Mouse (Mus musculus) ES-E14 (cell line): ENCODE measurements at regions not wholly inside any gene's neighbourhood (a gene's known extent, or its start where the extent isn't known, plus 50 kb on each side); places are given as distances from the start of the nearest gene placed in this dataset.
A peak's percentile ranks its signal among the peaks of the same experiment; 100 is the strongest.

Source experiments
- DNase-seq: peaks from one replicate; pipeline ENCODE4 v3.0.0-alpha.2; 2013; ENCODE audit warnings: low read depth, low spot score
- H3K27ac ChIP-seq: 2 replicates; pipeline ENCODE4 v1.5.1; 2012; ENCODE audit warnings: low read depth, mild to moderate bottlenecking, low read length, moderate library complexity, mixed read lengths; ENCODE audit not compliant: poor library complexity, insufficient read depth, severe bottlenecking
- H3K36me3 ChIP-seq: 2 replicates; pipeline ENCODE4 v1.6.1; 2012; ENCODE audit warnings: mild to moderate bottlenecking, low read length, moderate library complexity, mixed read lengths; ENCODE audit not compliant: control insufficient read depth, poor library complexity, insufficient read depth, severe bottlenecking
- H3K4me1 ChIP-seq, 2 experiments: fragments of 150-350 bp in 1 of 2; sonication (generic) in 1 of 2; 2 replicates each; pipeline ENCODE4 v1.6.1; 2012; ENCODE audit warnings: low read length in 2 of 2, mild to moderate bottlenecking in 1 of 2, mixed read lengths in 1 of 2; ENCODE audit not compliant: control insufficient read depth in 2 of 2, insufficient read depth in 2 of 2, poor library complexity in 1 of 2
- H3K4me3 ChIP-seq, 2 experiments: fragments of 150-350 bp in 1 of 2; sonication (generic) in 1 of 2; 2 replicates each; pipeline ENCODE4 v1.5.1; 2012; ENCODE audit warnings: low read length in 2 of 2, low read depth in 1 of 2, mild to moderate bottlenecking in 1 of 2, mixed read lengths in 1 of 2; ENCODE audit not compliant: insufficient read depth in 1 of 2, poor library complexity in 1 of 2, severe bottlenecking in 1 of 2
- H3K9ac ChIP-seq: 2 replicates; pipeline ENCODE4 v1.6.1; 2012; ENCODE audit warnings: low read depth, mild to moderate bottlenecking, low read length, mixed read lengths; ENCODE audit not compliant: poor library complexity, insufficient read depth, severe bottlenecking
- H3K9me3 ChIP-seq: fragments of 150-350 bp; sonication (generic); 2 replicates; pipeline ENCODE4 v1.6.1; 2012; ENCODE audit warnings: low read depth, mild to moderate bottlenecking, low read length; ENCODE audit not compliant: control insufficient read depth, insufficient read depth
- CHD2 ChIP-seq: IDR thresholded peaks from 2 replicates; pipeline ENCODE4 v1.6.1; 2014; ENCODE audit warnings: mild to moderate bottlenecking, low read depth, low read length, inconsistent platforms
- HCFC1 ChIP-seq: IDR thresholded peaks from 2 replicates; pipeline ENCODE4 v1.6.1; 2012; ENCODE audit warnings: low read length, inconsistent platforms, borderline replicate concordance; ENCODE audit not compliant: insufficient read depth
- MAFK ChIP-seq: IDR thresholded peaks from 2 replicates; pipeline ENCODE4 v1.6.1; 2014; ENCODE audit warnings: mild to moderate bottlenecking, low read depth, low read length, inconsistent platforms; ENCODE audit not compliant: insufficient read depth
- ZC3H11A ChIP-seq: IDR thresholded peaks from 2 replicates; pipeline ENCODE4 v1.6.1; 2012; ENCODE audit warnings: low read depth, mild to moderate bottlenecking, inconsistent platforms, low read length, borderline replicate concordance
- ZNF384 ChIP-seq: IDR thresholded peaks from 2 replicates; pipeline ENCODE4 v1.6.1; 2012; ENCODE audit warnings: low read depth, low read length, inconsistent platforms
- in situ Hi-C, 2 experiments: fragments of 600-800 bp; cut with MboI; formaldehyde crosslinking; loops; one replicate each; pipeline ENCODE4 v1.15.1; 2025; ENCODE audit warnings: low sequenced_read_pairs in 2 of 2, inconsistent platforms in 1 of 2; ENCODE audit not compliant: unreplicated experiment in 2 of 2

DNA sequence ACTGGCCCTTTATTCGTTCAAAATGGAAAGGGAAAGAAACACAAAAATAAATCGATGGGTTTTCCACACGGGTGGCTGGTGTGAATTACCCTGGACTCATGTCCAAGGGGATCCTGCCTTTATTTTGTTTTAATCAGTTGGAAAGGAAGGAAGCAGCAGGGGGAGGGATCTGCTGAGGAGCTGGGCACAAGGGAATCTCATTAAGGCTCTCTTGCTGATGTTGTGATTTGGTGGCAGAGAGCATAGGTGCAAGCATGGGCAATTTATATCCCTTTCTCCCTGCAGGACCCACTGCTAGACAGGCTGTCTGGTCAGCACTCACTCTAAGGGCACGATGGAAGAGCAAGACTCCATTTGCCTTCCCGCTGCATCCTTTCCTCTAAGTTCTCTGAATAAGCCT, 469.2 kb downstream of the Epha7 start:
- no peaks in the 10 kb centered on the region for H3K36me3 ChIP-seq
- H3K27ac ChIP-seq = no peak overlapping the region
- H3K4me1 ChIP-seq = no peaks in the 10 kb centered on the region
- H3K9ac ChIP-seq = no peak overlapping the region
- in situ Hi-C loops = no loop called here
- DNase-seq = no peak
- TF ChIP-seq MAFK = no peak
- TF ChIP-seq CHD2 = no peak
- TF ChIP-seq HCFC1 = no peak
- no peak for TF ChIP-seq ZC3H11A
- TF ChIP-seq ZNF384 = no peak
- H3K4me3 ChIP-seq = no peak overlapping the region
- no peaks in the 10 kb centered on the region for H3K9me3 ChIP-seq

DNA sequence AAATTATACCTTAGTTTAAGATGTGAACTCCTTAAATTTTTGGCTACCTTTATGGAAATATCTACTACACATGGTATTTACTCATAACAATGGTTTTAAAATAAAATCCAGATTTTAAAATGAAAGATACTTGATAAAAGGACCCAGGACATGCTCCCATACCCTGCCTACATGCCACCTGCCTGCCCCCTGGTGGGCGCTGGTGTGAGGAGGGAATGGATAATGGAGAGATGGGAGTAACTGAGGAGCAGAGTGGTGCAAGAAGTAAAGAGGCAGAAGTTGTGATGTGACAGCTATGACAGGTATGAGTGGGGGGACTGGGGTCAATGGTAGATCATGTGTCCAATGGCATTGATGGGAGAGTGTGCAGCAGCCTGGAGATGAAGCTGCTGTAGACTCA, 488.4 kb downstream of the Epha7 start:
- DNase-seq = peak; percentile 19
- in situ Hi-C loops = no loop called here
- H3K36me3 ChIP-seq = no peaks in the 10 kb centered on the region
- no peak overlapping the region for H3K4me3 ChIP-seq
- no peaks in the 10 kb centered on the region for H3K9me3 ChIP-seq
- no peak overlapping the region for H3K27ac ChIP-seq
- H3K9ac ChIP-seq = no peak overlapping the region
- H3K4me1 ChIP-seq = no peaks in the 10 kb centered on the region
- TF ChIP-seq ZC3H11A = no peak
- no peak for TF ChIP-seq HCFC1
- no peak for TF ChIP-seq ZNF384
- no peak for TF ChIP-seq MAFK
- no peak for TF ChIP-seq CHD2

DNA sequence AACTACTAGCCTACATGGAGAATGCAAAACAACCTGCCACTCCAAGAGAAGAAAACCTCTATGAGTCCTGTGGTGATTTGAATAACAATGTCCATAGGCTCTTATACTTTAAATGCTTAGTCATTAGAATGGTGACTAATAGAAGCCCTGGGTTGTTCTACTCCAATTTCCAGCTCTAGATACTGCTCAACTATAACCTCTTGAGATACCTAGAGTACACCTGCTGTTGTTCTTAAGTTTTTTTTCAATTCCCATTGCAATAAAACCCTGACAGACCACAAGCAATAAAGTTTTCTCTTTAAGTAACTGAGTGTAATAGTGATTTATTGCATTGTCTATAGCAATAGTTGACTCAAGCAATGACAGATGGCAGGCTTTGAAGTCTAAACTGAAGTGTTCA, 491.0 kb downstream of the Epha7 start:
- no peak for DNase-seq
- Histone ChIP-seq H3K36me3 (no peaks in the 10 kb centered on the region), H3K9me3 (no peaks in the 10 kb centered on the region), H3K4me1 (no peaks in the 10 kb centered on the region), H3K4me3 (no peak overlapping the region), H3K27ac (no peak overlapping the region), H3K9ac (no peak overlapping the region)
- TF ChIP-seq ZC3H11A (no peak), ZNF384 (no peak), CHD2 (no peak), MAFK (peak; percentile 31; the same call in 1 of the 2 replicates)
- in situ Hi-C loops = no loop called here

DNA sequence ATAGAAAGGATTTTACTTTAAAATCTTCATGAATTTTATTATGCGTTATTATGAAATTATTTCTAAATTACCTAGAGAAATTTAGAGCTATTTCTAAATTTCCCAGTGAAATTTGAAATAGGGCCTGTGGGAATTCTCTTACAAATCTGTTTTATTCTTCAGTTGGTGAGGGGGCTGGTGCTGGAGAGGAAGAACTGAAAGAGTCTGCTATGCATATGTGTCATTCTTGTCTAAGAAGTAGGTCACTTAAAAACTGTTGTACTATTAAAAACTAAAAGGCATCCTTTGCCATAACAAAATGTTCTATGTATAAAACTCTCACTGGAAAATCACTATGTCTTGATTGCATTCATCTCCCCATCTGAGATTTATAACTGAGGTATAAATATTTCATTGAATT, 494.3 kb downstream of the Epha7 start:
- Histone ChIP-seq H3K27ac (no peak overlapping the region), H3K36me3 (no peaks in the 10 kb centered on the region), H3K9me3 (no peaks in the 10 kb centered on the region), H3K4me1 (no peaks in the 10 kb centered on the region), H3K9ac (no peak overlapping the region), H3K4me3 (no peak overlapping the region)
- TF ChIP-seq MAFK = no peak
- no peak for TF ChIP-seq CHD2
- TF ChIP-seq ZNF384 = no peak
- TF ChIP-seq HCFC1 = no peak
- TF ChIP-seq ZC3H11A = no peak
- DNase-seq = no peak
- in situ Hi-C loops = no loop called here

DNA sequence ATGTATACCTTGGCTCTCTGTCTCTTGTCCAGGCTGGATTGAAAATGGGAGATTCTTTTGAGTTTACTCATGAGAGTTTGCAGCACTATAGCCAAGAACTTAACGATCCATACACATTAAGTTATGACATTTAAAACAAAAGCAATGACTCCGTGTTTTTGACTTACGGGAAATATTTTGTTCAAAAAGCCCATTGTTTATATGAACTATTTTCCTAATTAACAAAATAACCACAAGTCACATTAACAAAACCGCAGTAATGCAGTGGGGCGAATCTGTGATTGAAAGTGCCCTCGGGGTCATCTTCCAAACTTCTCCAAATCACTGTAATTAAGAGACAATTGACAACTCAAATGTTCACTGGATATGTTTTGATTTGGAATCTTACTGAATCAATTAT, 511.0 kb downstream of the Epha7 start:
- Histone ChIP-seq H3K27ac (no peak overlapping the region), H3K4me3 (no peak overlapping the region), H3K9ac (no peak overlapping the region), H3K36me3 (no peaks in the 10 kb centered on the region), H3K9me3 (no peaks in the 10 kb centered on the region), H3K4me1 (no peaks in the 10 kb centered on the region)
- TF ChIP-seq CHD2 (no peak), ZNF384 (no peak), HCFC1 (no peak), ZC3H11A (no peak), MAFK (no peak)
- in situ Hi-C loops = no loop called here
- DNase-seq = no peak
